Mouse (Mus musculus): ENCODE measurements around the gene Mlkl. TPM values are rescaled to one million over a fixed set of nuclear protein-coding genes. Genes with fewer than 3 reads are reported as not detected.
"Not testable (repeated sequence)": the region's sequence is repeated elsewhere in the genome, so short reads cannot be mapped to it uniquely, and the experiment has no call there.

Gene Mlkl
- polyA plus RNA-seq, 1 experiment from 2014 or later, result 1.3 TPM

- peaks cover 15% of the 10 kb centered on the region; the same call in 1 of the 2 replicates for H3K36me3 ChIP-seq (ENCODE audit: control insufficient read depth, insufficient read depth, low read length)
- H3K4me3 ChIP-seq (ENCODE audit: low read depth, low read length), result no peak overlapping the region
- WGBS, result 96% methylated on average over 3 of the region's 3 CpGs
- no peaks in the 10 kb centered on the region for H3K27me3 ChIP-seq (ENCODE audit: control insufficient read depth, insufficient read depth, low read length)
- H3K9me3 ChIP-seq (ENCODE audit: control insufficient read depth, low read length), result no peaks in the 10 kb centered on the region
- no peak overlapping the region for H3K27ac ChIP-seq (ENCODE audit: low read depth, low read length)
- H3K4me1 ChIP-seq (replicated peaks; ENCODE audit: control insufficient read depth, insufficient read depth, low read length), result no peaks in the 10 kb centered on the region
- H3K4me2 ChIP-seq (replicated peaks; ENCODE audit: low read depth, low read length), result no peak overlapping the region
- ATAC-seq (ENCODE audit: low FRiP score) (no peak), DNase-seq (ENCODE audit: low spot score) (no peak)
- H3K9ac ChIP-seq (ENCODE audit: low read depth, low read length), result no peak overlapping the region
Measured at GRCm38 (mm10) chr8:111282093-111282492, 55.9 kb downstream of the Mlkl start.

GRCm38 (mm10) chr8:111268277-111268676 lies 69.7 kb downstream of the Mlkl start:
- WGBS, result 68% methylated on average over 2 of the region's 2 CpGs
- H3K9me3 ChIP-seq (ENCODE audit: control insufficient read depth, low read length), result no peaks in the 10 kb centered on the region
- no peaks in the 10 kb centered on the region for H3K4me1 ChIP-seq (replicated peaks; ENCODE audit: control insufficient read depth, insufficient read depth, low read length)
- no peaks in the 10 kb centered on the region for H3K36me3 ChIP-seq (ENCODE audit: control insufficient read depth, insufficient read depth, low read length)
- H3K27me3 ChIP-seq (ENCODE audit: control insufficient read depth, insufficient read depth, low read length), result no peaks in the 10 kb centered on the region
- no peak overlapping the region for H3K27ac ChIP-seq (ENCODE audit: low read depth, low read length)
- no peak overlapping the region for H3K9ac ChIP-seq (ENCODE audit: low read depth, low read length)
- DNase-seq (ENCODE audit: low spot score) (no peak), ATAC-seq (ENCODE audit: low FRiP score) (no peak)
- no peak overlapping the region for H3K4me2 ChIP-seq (replicated peaks; ENCODE audit: low read depth, low read length)
- H3K4me3 ChIP-seq (ENCODE audit: low read depth, low read length), result no peak overlapping the region

DNA sequence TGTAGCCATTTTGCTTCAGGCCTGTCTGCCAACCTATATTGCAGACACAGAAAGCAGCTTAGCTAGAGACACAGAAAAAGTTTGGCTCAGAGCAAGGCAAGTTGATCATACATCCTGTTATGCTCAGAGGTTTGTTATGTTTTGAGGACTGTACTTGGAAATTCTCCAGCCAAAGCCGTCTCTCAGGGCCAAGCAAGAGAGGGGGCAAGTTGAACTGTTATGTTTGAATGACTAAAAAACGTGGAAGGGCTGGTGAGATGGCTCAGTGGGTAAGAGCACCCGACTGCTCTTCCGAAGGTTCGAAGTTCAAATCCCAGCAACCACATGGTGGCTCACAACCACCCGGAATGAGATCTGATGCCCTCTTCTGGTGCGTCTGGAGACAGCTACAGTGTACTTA lies 71.8 kb downstream of the Mlkl start:
- H3K9ac ChIP-seq (ENCODE audit: low read depth, low read length); DNase-seq (ENCODE audit: low spot score); H3K4me1 ChIP-seq (replicated peaks; ENCODE audit: control insufficient read depth, insufficient read depth, low read length); H3K9me3 ChIP-seq (ENCODE audit: control insufficient read depth, low read length); ATAC-seq (ENCODE audit: low FRiP score); H3K4me2 ChIP-seq (replicated peaks; ENCODE audit: low read depth, low read length); H3K27me3 ChIP-seq (ENCODE audit: control insufficient read depth, insufficient read depth, low read length); H3K4me3 ChIP-seq (ENCODE audit: low read depth, low read length); H3K27ac ChIP-seq (ENCODE audit: low read depth, low read length); H3K36me3 ChIP-seq (ENCODE audit: control insufficient read depth, insufficient read depth, low read length): not testable (repeated sequence)
- 80% methylated on average over 7 of the region's 7 CpGs for WGBS

- DNase-seq (ENCODE audit: low spot score), result no peak
- Histone ChIP-seq H3K27ac (ENCODE audit: low read depth, low read length) (no peak overlapping the region), H3K27me3 (ENCODE audit: control insufficient read depth, insufficient read depth, low read length) (no peaks in the 10 kb centered on the region), H3K9ac (ENCODE audit: low read depth, low read length) (no peak overlapping the region), H3K4me1 (replicated peaks; ENCODE audit: control insufficient read depth, insufficient read depth, low read length) (no peaks in the 10 kb centered on the region), H3K9me3 (ENCODE audit: control insufficient read depth, low read length) (no peaks in the 10 kb centered on the region), H3K4me3 (ENCODE audit: low read depth, low read length) (no peak overlapping the region), H3K4me2 (replicated peaks; ENCODE audit: low read depth, low read length) (no peak overlapping the region), H3K36me3 (ENCODE audit: control insufficient read depth, insufficient read depth, low read length) (no peaks in the 10 kb centered on the region)
- no peak for ATAC-seq (ENCODE audit: low FRiP score)
- WGBS, result 73% methylated on average over 2 of the region's 2 CpGs
Measured at GRCm38 (mm10) chr8:111264693-111265220, 73.2 kb downstream of the Mlkl start.

GRCm38 (mm10) chr8:111261981-111262381 lies 76.0 kb downstream of the Mlkl start:
- no peak for DNase-seq (ENCODE audit: low spot score)
- H3K4me3 ChIP-seq (ENCODE audit: low read depth, low read length), result no peak overlapping the region
- H3K36me3 ChIP-seq (ENCODE audit: control insufficient read depth, insufficient read depth, low read length), result no peaks in the 10 kb centered on the region
- no peaks in the 10 kb centered on the region for H3K4me1 ChIP-seq (replicated peaks; ENCODE audit: control insufficient read depth, insufficient read depth, low read length)
- H3K9ac ChIP-seq (ENCODE audit: low read depth, low read length), result no peak overlapping the region
- ATAC-seq (ENCODE audit: low FRiP score), result no peak
- no peak overlapping the region for H3K4me2 ChIP-seq (replicated peaks; ENCODE audit: low read depth, low read length)
- H3K27ac ChIP-seq (ENCODE audit: low read depth, low read length), result no peak overlapping the region
- H3K9me3 ChIP-seq (ENCODE audit: control insufficient read depth, low read length), result no peaks in the 10 kb centered on the region
- WGBS, result 84% methylated on average over 4 of the region's 4 CpGs
- H3K27me3 ChIP-seq (ENCODE audit: control insufficient read depth, insufficient read depth, low read length), result no peaks in the 10 kb centered on the region

Other genes starting within 250 kb of the Mlkl start
- gene Clec18a, start 245.8 kb downstream of the Mlkl start, polyA plus RNA-seq (2014; fragmentation: Nextera tagmentation; extraction: Ambion mirVana), result 0.52 and 0.88 TPM in 2 replicates
- gene Pdpr, start 243.5 kb downstream of the Mlkl start, polyA plus RNA-seq (2014; fragmentation: Nextera tagmentation; extraction: Ambion mirVana), result 5.2 and 6.4 TPM in 2 replicates
- gene Glg1, start 79.0 kb downstream of the Mlkl start, polyA plus RNA-seq (2014; fragmentation: Nextera tagmentation; extraction: Ambion mirVana), result 75.3 and 81.5 TPM in 2 replicates
- gene Rfwd3, start 38.0 kb downstream of the Mlkl start, polyA plus RNA-seq (2014; fragmentation: Nextera tagmentation; extraction: Ambion mirVana), result 64.5 and 84.4 TPM in 2 replicates
- gene Fa2h, start 55.6 kb upstream of the Mlkl start, polyA plus RNA-seq (2014; fragmentation: Nextera tagmentation; extraction: Ambion mirVana), result 0.15 TPM in 1 of 2 replicates, not detected in the other
- gene Wdr59, start 183.9 kb upstream of the Mlkl start, polyA plus RNA-seq (2014; fragmentation: Nextera tagmentation; extraction: Ambion mirVana), result 2.9 and 4.6 TPM in 2 replicates
- 48.3 and 48.7 TPM in 2 replicates for gene Znrf1, start 197.9 kb upstream of the Mlkl start, polyA plus RNA-seq (2014; fragmentation: Nextera tagmentation; extraction: Ambion mirVana)

Measured in hindbrain, embryonic 11.5 days (tissue).